Mouse (Mus musculus) heart, adult 2 months (tissue): ENCODE results near the gene Agap2. TPM values are rescaled to one million over a fixed set of nuclear protein-coding genes. Genes with fewer than 3 reads are reported as not detected.
"Not testable (repeated sequence)": the region's sequence is repeated elsewhere in the genome, so short reads cannot be mapped to it uniquely, and the experiment has no call there.

Source experiments
- DNase-seq, 2 experiments: peaks; one replicate each; pipeline ENCODE4 v3.0.0; 2021
- H3K27ac ChIP-seq: fragments of 200-600 bp; 2 replicates; pipeline ENCODE4 v1.8.1; 2022
- H3K27me3 ChIP-seq: fragments of 200-500 bp; 2 replicates; pipeline ENCODE4 v1.6.1; 2012; ENCODE audit warnings: mild to moderate bottlenecking, low read length, inconsistent platforms, mixed read lengths; ENCODE audit not compliant: control insufficient read depth, insufficient read depth
- H3K36me3 ChIP-seq: fragments of 200-500 bp; 2 replicates; pipeline ENCODE4 v1.6.1; 2012; ENCODE audit warnings: low read length, inconsistent platforms; ENCODE audit not compliant: control insufficient read depth, insufficient read depth
- H3K4me1 ChIP-seq: fragments of 200-500 bp; 2 replicates; pipeline ENCODE4 v1.6.1; 2011; ENCODE audit warnings: low read length; ENCODE audit not compliant: control insufficient read depth, insufficient read depth
- H3K4me3 ChIP-seq: fragments of 200-600 bp; 2 replicates; pipeline ENCODE4 v1.8.1; 2022
- H3K79me2 ChIP-seq: fragments of 200-500 bp; replicated peaks from 2 replicates; pipeline ENCODE4 v1.6.1; 2012; ENCODE audit warnings: mild to moderate bottlenecking, inconsistent platforms, low read length, moderate library complexity, mixed read lengths; ENCODE audit not compliant: control insufficient read depth, insufficient read depth
- H3K9ac ChIP-seq: fragments of 200-500 bp; 2 replicates; pipeline ENCODE4 v1.6.1; 2012; ENCODE audit warnings: low read depth, mild to moderate bottlenecking, control low read depth, inconsistent platforms, low read length, mixed read lengths
- CTCF ChIP-seq: fragments of 200-600 bp; IDR thresholded peaks from 2 replicates; pipeline ENCODE4 v1.8.1; 2022; ENCODE audit warnings: antibody characterized with exemption, mild to moderate bottlenecking, moderate library complexity
- EP300 ChIP-seq: fragments of 200-500 bp; IDR thresholded peaks from 2 replicates; pipeline ENCODE4 v1.6.1; 2011; ENCODE audit warnings: low read depth, low read length, control low read depth; ENCODE audit not compliant: insufficient read depth
- POLR2A ChIP-seq: fragments of 200-500 bp; IDR thresholded peaks from 2 replicates; pipeline ENCODE4 v1.6.1; 2011; ENCODE audit warnings: mild to moderate bottlenecking, low read depth, low read length, control low read depth; ENCODE audit not compliant: insufficient read depth
- WGBS: fragments of 180-500 bp; shearing (Covaris S2); methylation state at CpG from one replicate; pipeline ENCODE4 v1.1.7; 2018; 5-methylcytosine and 5-hydroxymethylcytosine counted together
- intact Hi-C: fragments of 180-260 bp; cut with DNase I; formaldehyde crosslinking; loops from one replicate; pipeline ENCODE4 v1.15.1; 2025
- polyA plus RNA-seq: library from polyadenylated mRNA; depleted of rRNA; stranded (reverse); fragments of >200 nt; gene quantifications from 2 replicates; pipeline ENCODE4 v1.2.3, GENCODE M21; 2012
- total RNA-seq, 2 experiments: library from RNA; stranded (reverse); gene quantifications; 2 replicates each; pipeline ENCODE4 v1.2.3; 2021

The Agap2 gene
- total and polyA plus RNA-seq, 3 experiments = 4.8 to 5.5 (median 5.0) TPM

GRCm38 (mm10) chr10:127061513-127061912 is 13.6 kb upstream of the Agap2 start:
- H3K79me2 ChIP-seq = no peaks in the 10 kb centered on the region
- no peak overlapping the region for H3K27ac ChIP-seq
- no peak overlapping the region for H3K9ac ChIP-seq
- H3K4me1 ChIP-seq = peaks cover 6% of the 10 kb centered on the region
- H3K36me3 ChIP-seq = no peaks in the 10 kb centered on the region
- intact Hi-C loops = loop anchor here (10.0 kb wide), 1 partner anchor 1683 kb away; the partner anchor contains the start of genes Dgka and Pym1
- H3K27me3 ChIP-seq = no peaks in the 10 kb centered on the region
- 78% methylated on average over 2 of the region's 2 CpGs for WGBS
- no peak overlapping the region for H3K4me3 ChIP-seq
- no peak for DNase-seq
- TF ChIP-seq EP300 (no peak), CTCF (no peak), POLR2A (no peak)

- H3K4me3 ChIP-seq, H3K27me3 ChIP-seq, H3K36me3 ChIP-seq, H3K9ac ChIP-seq, H3K79me2 ChIP-seq, H3K4me1 ChIP-seq, DNase-seq, H3K27ac ChIP-seq: not testable (repeated sequence)
- 84% methylated on average over 4 of the region's 4 CpGs for WGBS
- intact Hi-C loops = loop anchor here (10.0 kb wide), 1 partner anchor 1683 kb away; the partner anchor contains the start of genes Dgka and Pym1
Measured at GRCm38 (mm10) chr10:127062101-127062500, 13.0 kb upstream of the Agap2 start.

- Histone ChIP-seq H3K27ac (no peak overlapping the region), H3K36me3 (no peaks in the 10 kb centered on the region), H3K27me3 (no peaks in the 10 kb centered on the region), H3K4me1 (peaks cover 6% of the 10 kb centered on the region), H3K4me3 (no peak overlapping the region), H3K9ac (no peak overlapping the region), H3K79me2 (no peaks in the 10 kb centered on the region)
- DNase-seq = no peak
- intact Hi-C loops = loop anchor here (10.0 kb wide), 1 partner anchor 1682 kb away; the partner anchor contains the start of genes Dgka and Pym1
- TF ChIP-seq EP300 = no peak
- TF ChIP-seq CTCF = no peak
- TF ChIP-seq POLR2A = no peak
- WGBS = 51% methylated on average over 5 of the region's 5 CpGs
Measured at GRCm38 (mm10) chr10:127062503-127062902, 12.6 kb upstream of the Agap2 start.

GRCm38 (mm10) chr10:127063239-127063872 is 11.7 kb upstream of the Agap2 start, which contains the start of gene Cdk4:
Cdk4 (plus strand) TSS chr10:127063534.
- H3K9ac ChIP-seq = peak within 1 kb of the TSS; percentile 79
- H3K79me2 ChIP-seq = no peaks in the 10 kb centered on the region
- TF ChIP-seq POLR2A (peak; percentile 44; the same call in 1 of the 2 replicates), CTCF (0 out of 2 replicates have a peak, but pooled peaks have one; percentile 2), EP300 (peak; percentile 75; the same call in 1 of the 2 replicates)
- DNase-seq = peak; percentile 97 to 99
- H3K27me3 ChIP-seq = no peaks in the 10 kb centered on the region
- H3K4me3 ChIP-seq = peak within 1 kb of the TSS; percentile 77
- H3K27ac ChIP-seq = peak within 1 kb of the TSS; percentile 94
- intact Hi-C loops = loop anchor here (10.0 kb wide), 1 partner anchor 1681 kb away; the partner anchor contains the start of genes Dgka and Pym1
- H3K36me3 ChIP-seq = no peaks in the 10 kb centered on the region
- H3K4me1 ChIP-seq = peaks cover 6% of the 10 kb centered on the region
- under 1% methylated on average over 46 of the region's 46 CpGs for WGBS

- Histone ChIP-seq H3K27me3 (no peaks in the 10 kb centered on the region), H3K4me1 (peaks cover 8% of the 10 kb centered on the region), H3K4me3 (peak overlapping the region; percentile 77), H3K9ac (peak overlapping the region; percentile 79), H3K79me2 (no peaks in the 10 kb centered on the region), H3K36me3 (no peaks in the 10 kb centered on the region), H3K27ac (peak overlapping the region; percentile 94)
- 11% methylated on average over 37 of the region's 37 CpGs for WGBS
- no peak for DNase-seq
- TF ChIP-seq POLR2A = no peak
- no peak for TF ChIP-seq EP300
- TF ChIP-seq CTCF = no peak
- intact Hi-C loops = loop anchor here (10.0 kb wide), 1 partner anchor 1681 kb away; the partner anchor contains the start of genes Dgka and Pym1
Measured at GRCm38 (mm10) chr10:127063913-127064870, 10.9 kb upstream of the Agap2 start.
